Comparison of ENCODE assay signal across 16 mouse cellular contexts in the genomic region with DNA sequence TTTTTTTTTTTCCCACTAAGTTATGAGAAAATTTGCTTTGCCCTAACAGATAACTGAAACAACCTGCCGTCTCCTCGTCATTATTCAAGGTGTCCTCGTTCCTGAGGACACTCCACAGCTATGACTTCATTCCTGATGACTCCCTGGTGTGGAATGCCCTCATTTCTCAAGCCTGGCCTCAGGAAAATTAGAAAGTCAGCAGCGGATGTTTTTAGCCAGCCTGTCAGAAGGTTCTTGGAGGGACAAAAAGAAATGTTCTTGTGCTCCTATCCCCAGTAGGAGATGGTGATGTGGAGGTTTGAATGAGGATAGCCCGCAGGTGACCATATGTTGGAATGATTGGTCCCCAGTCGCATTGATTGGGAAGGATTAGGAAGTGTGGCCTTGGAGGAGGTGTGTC. TPM values are rescaled to one million over a fixed set of nuclear protein-coding genes. Genes with fewer than 3 reads are reported as not detected.
DNase-seq lines count a peak whose midpoint lies in the region; TF ChIP-seq lines count a peak whose summit lies in the region.
"Had no signal": no experiment of that assay in that cellular context is flagged by ENCODE, and none has a peak within 500 bp of the region (broad histone marks: within the 10 kb centered on the region; RNA-seq: fewer than 3 reads in every experiment).

No protein-coding gene starts in this region.

- WGBS in cerebellum, adult 2 months: 11% methylated on average over 6 of the region's 6 CpGs

- TF ChIP-seq CTCF in cerebellum, adult 2 months (IDR thresholded peaks at IDR 0.05; ENCODE audit: borderline replicate concordance, insufficient read depth, low read depth, low read length): no peak

- H3K27ac ChIP-seq in cerebellum, adult 2 months (ENCODE audit: insufficient read depth, low read length): peak overlapping the region; percentile 63
- H3K27ac ChIP-seq: embryonic facial prominence, embryonic 10.5 days; forebrain, embryonic 13.5 days; hindbrain, embryonic 10.5 days; hindbrain, embryonic 14.5 days had no signal

- peaks cover 28% of the 10 kb centered on the region for H3K4me1 ChIP-seq in cerebellum, adult 2 months (ENCODE audit: control insufficient read depth, insufficient read depth, low read length)
- H3K4me1 ChIP-seq: embryonic facial prominence, embryonic 10.5 days; forebrain, embryonic 13.5 days; heart, embryonic 12.5 days; hindbrain, embryonic 10.5 days had no signal

- no peak overlapping the region for H3K4me3 ChIP-seq in cerebellum, adult 2 months (replicated peaks; ENCODE audit: insufficient read depth, low read depth, low read length)
- H3K4me3 ChIP-seq: embryonic facial prominence, embryonic 10.5 days; forebrain, embryonic 13.5 days; heart, embryonic 12.5 days; hindbrain, embryonic 10.5 days had no signal

- no peaks in the 10 kb centered on the region for H3K27me3 ChIP-seq in cerebellum, adult 2 months (ENCODE audit: control insufficient read depth, insufficient read depth, low read length)
- H3K27me3 ChIP-seq: forebrain, embryonic 13.5 days; heart, embryonic 12.5 days had no signal

- peak; percentile 6 to 8 for DNase-seq in adrenal gland, postnatal 36 days
- no peak for DNase-seq in adrenal gland, adult 8-10 months
- peak; percentile 52 to 81 for DNase-seq in cerebellum, adult 2 months
- DNase-seq in cerebellum, adult 11 months: no peak
- DNase-seq in Muller cell, postnatal 12 days (ENCODE audit: inconsistent ontology term): peak; percentile 35
- DNase-seq in cerebellum, postnatal 25 days: peak; percentile 41 to 51
- DNase-seq in heart, adult 11 months: no peak
- DNase-seq: adrenal gland, postnatal 14 days; forebrain, postnatal 0 days; gastrocnemius, postnatal 14 days; kidney, adult 2 months had no signal

- TF ChIP-seq POLR2A in cerebellum, adult 2 months (IDR thresholded peaks at IDR 0.05; ENCODE audit: borderline replicate concordance, insufficient read depth, low read length): no peak

RNA-seq across cellular contexts. Expression of gene Api5, which starts 25.8 kb away (rescaled TPM):
- 10 to 100 TPM; 76.4 to 81.5 TPM for total RNA-seq in adrenal gland, postnatal 36 days (2021)
- total RNA-seq in adrenal gland, adult 8-10 months (2022): 10 to 100 TPM; 73.1 to 86.2 (median 82.8) TPM
- polyA plus RNA-seq in cerebellum, adult 2 months (2012; rRNA removed): 58.3 and 63.6 TPM in 2 replicates

RNA-seq across cellular contexts. Expression of gene Ttc17, which starts 57.3 kb away (rescaled TPM):
- 10 to 100 TPM; 34.7 to 40.7 TPM for total RNA-seq in adrenal gland, postnatal 36 days (2021)
- 10 to 100 TPM; 38.5 to 48.4 (median 41.7) TPM for total RNA-seq in adrenal gland, adult 8-10 months (2022)
- 44.6 and 46.1 TPM in 2 replicates for polyA plus RNA-seq in cerebellum, adult 2 months (2012; rRNA removed)

Comparison
In these comparisons a context has a peak if more than half of its experiments do, and no peak if none do; other contexts are left out.
1. DNase-seq: peak in adrenal gland, postnatal 36 days (2 of 2), cerebellum, adult 2 months (2 of 2), Muller cell, postnatal 12 days (single experiment) and cerebellum, postnatal 25 days (2 of 2); none in adrenal gland, adult 8-10 months (single experiment), cerebellum, adult 11 months (single experiment) and heart, adult 11 months (single experiment).